Mouse (Mus musculus) monocyte, adult 59 days (primary cell): ENCODE results near the gene Dhx33. TPM values are rescaled to one million over a fixed set of nuclear protein-coding genes. Genes with fewer than 3 reads are reported as not detected.

Experiments used
- total RNA-seq, 2 experiments: library from RNA; stranded (reverse); gene quantifications; one replicate each; pipeline ENCODE4 v1.2.4; 2023

Dhx33 gene
- total RNA-seq = 10 to 100 TPM; 18.1 to 21.5 TPM

DNA sequence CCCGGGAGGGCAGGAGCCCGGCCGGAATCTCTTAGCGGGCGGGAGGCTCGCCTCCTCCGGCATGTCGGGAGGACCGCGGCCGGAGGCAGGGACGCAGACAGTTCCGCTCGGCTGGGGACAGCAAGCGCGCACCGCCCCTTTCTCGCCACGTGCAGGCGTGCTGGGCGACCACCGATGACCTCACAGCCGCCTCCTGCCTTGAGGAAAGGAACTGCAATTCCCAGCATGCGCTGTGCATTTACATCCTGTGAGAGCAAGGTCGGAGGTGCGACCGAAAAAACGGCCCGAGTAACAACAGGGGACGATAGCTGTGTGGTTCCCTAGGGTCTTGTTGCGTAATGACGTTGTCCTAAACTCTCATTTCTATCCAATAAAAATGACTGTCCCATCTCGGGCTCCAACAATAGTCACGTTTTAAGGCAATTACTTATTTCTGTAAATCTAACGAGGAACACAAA lies at the start of gene Dhx33:
Dhx33 (minus strand) TSS at position 122 of the 458 bp plus-strand sequence.

GRCm38 (mm10) chr11:71033163-71033761 lies 29.0 kb upstream of the Dhx33 start, which contains the start of gene 6330403K07Rik:
Gene 6330403K07Rik, minus strand, starts transcription at chr11:71033513.

GRCm38 (mm10) chr11:71019201-71020068 lies 15.2 kb upstream of the Dhx33 start, which contains the start of the genes Mis12 and Derl2:
Gene Mis12, plus strand, starts transcription at chr11:71019611.
Gene Derl2, minus strand, starts transcription at chr11:71019841.

GRCm38 (mm10) chr11:70982557-70983228 lies 21.5 kb downstream of the Dhx33 start, which contains the start of gene C1qbp:
Gene C1qbp, minus strand, starts transcription at chr11:70983026.

DNA sequence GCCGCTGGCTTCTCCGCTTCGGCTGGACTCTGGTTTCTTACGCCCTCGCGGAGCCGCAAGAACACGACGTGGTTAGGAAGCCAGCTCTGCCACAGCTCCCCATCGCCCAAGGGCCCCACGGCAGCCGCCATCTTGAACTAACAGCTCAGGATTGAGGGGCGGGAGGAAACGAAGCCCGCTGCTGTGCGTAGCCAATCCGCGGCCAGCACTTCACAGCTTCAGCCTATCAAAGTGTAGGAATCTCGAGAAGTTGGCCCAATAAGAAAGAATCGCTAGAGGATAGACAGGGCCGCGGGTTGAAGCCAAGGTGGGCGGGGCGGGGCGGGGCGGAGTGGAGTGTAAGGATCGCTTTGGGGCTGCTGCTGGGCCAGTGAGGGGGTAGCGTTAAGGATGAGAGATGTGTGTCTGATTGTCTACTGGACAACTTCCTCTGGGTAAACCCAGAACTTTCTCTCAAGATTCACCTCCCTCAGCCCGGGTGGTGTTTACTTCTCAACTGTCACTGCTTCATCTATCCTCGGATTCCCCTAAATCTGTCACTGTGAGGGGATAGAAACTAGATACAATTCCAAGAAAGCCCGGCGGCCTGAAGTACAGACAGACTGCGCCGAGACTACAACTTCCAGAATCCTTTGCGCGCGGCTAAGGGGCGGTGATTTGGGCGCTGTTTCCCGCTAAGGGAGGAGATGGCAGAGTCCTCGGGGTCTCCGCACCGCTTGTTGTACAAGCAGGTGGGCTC lies 34.2 kb downstream of the Dhx33 start, which contains the start of the genes Nup88 and Rpain:
Nup88 (minus strand) TSS at position 153 of the 739 bp plus-strand sequence.
Rpain (plus strand) TSS at position 393 of the 739 bp plus-strand sequence.

Other genes starting within 250 kb of the Dhx33 start
- 1 to 10 TPM; 1.1 to 2.1 TPM for gene Zfp3, start 240.2 kb downstream of the Dhx33 start, total RNA-seq
- 1 to 10 TPM; 4.6 to 5.6 TPM for gene Scimp, start 191.9 kb downstream of the Dhx33 start, total RNA-seq
- 10 to 100 TPM; 32.1 to 34.3 TPM for gene Rabep1, start 159.7 kb downstream of the Dhx33 start, total RNA-seq
- 10 to 100 TPM; 56.3 to 65.5 TPM for gene Nup88, start 34.5 kb downstream of the Dhx33 start, total RNA-seq
- 10 to 100 TPM; 30.3 to 36.2 TPM for gene Rpain, start 34.2 kb downstream of the Dhx33 start, total RNA-seq
- gene C1qbp, start 21.4 kb downstream of the Dhx33 start, total RNA-seq = 10 to 100 TPM; 55.7 to 60.5 TPM
- 10 to 100 TPM; 13.0 to 18.3 TPM for gene Mis12, start 15.2 kb upstream of the Dhx33 start, total RNA-seq
- gene Derl2, start 15.4 kb upstream of the Dhx33 start, total RNA-seq = 10 to 100 TPM; 39.1 to 44.5 TPM
- gene 6330403K07Rik, start 29.1 kb upstream of the Dhx33 start, total RNA-seq = not detected
- 10 to 100 TPM; 23.7 to 27.8 TPM for gene Nlrp1a, start 140.3 kb upstream of the Dhx33 start, total RNA-seq
- 10 to 100 TPM; 18.9 to 21.8 TPM for gene Nlrp1b, start 226.3 kb upstream of the Dhx33 start, total RNA-seq